Mouse (Mus musculus) liver, postnatal 0 days (tissue): ENCODE results near the gene Bcr. TPM values are rescaled to one million over a fixed set of nuclear protein-coding genes. Genes with fewer than 3 reads are reported as not detected.

Experiments
- ATAC-seq: fragments of 200-750 bp; cut with Nextera tagmentation; 2 replicates; pipeline ENCODE4 v1.8.0; 2017; ENCODE audit warnings: mild to moderate bottlenecking, moderate library complexity
- DNase-seq: peaks from one replicate; pipeline ENCODE4 v3.0.0-alpha.2; 2016
- H3K27ac ChIP-seq: fragments of 300-500 bp; sonication (generic); 2 replicates; pipeline ENCODE4 v1.5.1; 2014; ENCODE audit warnings: antibody characterized with exemption, moderate library complexity, mild to moderate bottlenecking, low read depth
- H3K27me3 ChIP-seq: fragments of 300-500 bp; sonication (generic); 2 replicates; pipeline ENCODE4 v1.6.1; 2014; ENCODE audit warnings: low read length, control low read depth, mixed read lengths; ENCODE audit not compliant: insufficient read depth
- H3K36me3 ChIP-seq: fragments of 300-500 bp; sonication (generic); replicated peaks from 2 replicates; pipeline ENCODE4 v1.6.1; 2014; ENCODE audit warnings: mild to moderate bottlenecking, control low read depth, low read length, moderate library complexity, mixed read lengths; ENCODE audit not compliant: insufficient read depth
- H3K4me1 ChIP-seq: fragments of 300-500 bp; sonication (generic); 2 replicates; pipeline ENCODE4 v1.6.1; 2014; ENCODE audit warnings: antibody characterized with exemption, mild to moderate bottlenecking, control low read depth; ENCODE audit not compliant: insufficient read depth
- H3K4me2 ChIP-seq: fragments of 300-500 bp; sonication (generic); 2 replicates; pipeline ENCODE4 v1.6.1; 2014; ENCODE audit warnings: low read depth, mild to moderate bottlenecking, low read length, moderate library complexity, mixed read lengths
- H3K4me3 ChIP-seq: fragments of 300-500 bp; sonication (generic); 2 replicates; pipeline ENCODE4 v1.5.1; 2014; ENCODE audit warnings: low read depth, low read length
- H3K9ac ChIP-seq: fragments of 300-500 bp; sonication (generic); replicated peaks from 2 replicates; pipeline ENCODE4 v1.6.1; 2014; ENCODE audit warnings: mild to moderate bottlenecking, moderate library complexity
- H3K9me3 ChIP-seq: fragments of 300-500 bp; sonication (generic); 2 replicates; pipeline ENCODE4 v1.6.1; 2016; ENCODE audit warnings: mild to moderate bottlenecking, control low read depth, low read length, mixed read lengths
- CTCF ChIP-seq: sonication (generic); IDR thresholded peaks from 2 replicates; pipeline ENCODE4 v1.5.1; 2016; ENCODE audit warnings: antibody characterized with exemption, low read depth
- EP300 ChIP-seq: IDR thresholded peaks from 2 replicates; pipeline ENCODE4 v1.6.1; 2016; ENCODE audit warnings: antibody characterized with exemption, low read depth, mild to moderate bottlenecking
- WGBS: fragments of 180-500 bp; shearing (Covaris S2); extraction: QIAGEN DNeasy Blood & Tissue Kit; methylation state at CpG from one replicate; pipeline ENCODE4 v1.1.7; 2014; ENCODE audit not compliant: insufficient replicate concordance; 5-methylcytosine and 5-hydroxymethylcytosine counted together
- polyA plus RNA-seq: library from polyadenylated mRNA; unstranded; fragments of >200 nt; fragmentation: Nextera tagmentation; extraction: Ambion mirVana; gene quantifications from 2 replicates; pipeline ENCODE4 v1.2.1, GENCODE M21; 2015

The Bcr gene
- polyA plus RNA-seq, 1 experiment from 2014 or later = 3.4 TPM

DNA sequence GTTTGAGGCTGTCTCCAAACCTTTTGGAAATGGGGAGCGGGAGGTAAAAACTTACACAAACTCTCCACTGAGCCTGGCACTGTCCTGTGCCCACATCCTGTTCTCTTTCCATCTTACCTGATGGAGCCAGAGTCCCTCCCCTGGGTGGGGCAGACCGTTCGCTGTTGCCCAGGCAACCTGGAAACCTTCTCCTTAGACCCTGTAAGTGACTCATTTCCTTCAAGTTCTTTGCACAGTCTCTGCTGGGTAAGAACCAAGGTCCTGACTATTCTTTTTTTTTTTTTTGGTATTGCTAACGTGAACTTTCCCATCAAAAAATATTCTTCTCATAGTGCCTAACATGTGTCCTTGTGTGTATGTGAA is 44.7 kb downstream of the Bcr start:
- Histone ChIP-seq H3K9ac (no peak overlapping the region), H3K27ac (no peak overlapping the region), H3K36me3 (no peaks in the 10 kb centered on the region), H3K4me3 (no peak overlapping the region), H3K9me3 (no peaks in the 10 kb centered on the region), H3K4me2 (no peak overlapping the region), H3K27me3 (no peaks in the 10 kb centered on the region), H3K4me1 (peaks cover 25% of the 10 kb centered on the region)
- TF ChIP-seq EP300 = no peak
- TF ChIP-seq CTCF = no peak
- WGBS = 48% methylated on average over 4 of the region's 4 CpGs
- no peak for ATAC-seq
- no peak for DNase-seq

DNA sequence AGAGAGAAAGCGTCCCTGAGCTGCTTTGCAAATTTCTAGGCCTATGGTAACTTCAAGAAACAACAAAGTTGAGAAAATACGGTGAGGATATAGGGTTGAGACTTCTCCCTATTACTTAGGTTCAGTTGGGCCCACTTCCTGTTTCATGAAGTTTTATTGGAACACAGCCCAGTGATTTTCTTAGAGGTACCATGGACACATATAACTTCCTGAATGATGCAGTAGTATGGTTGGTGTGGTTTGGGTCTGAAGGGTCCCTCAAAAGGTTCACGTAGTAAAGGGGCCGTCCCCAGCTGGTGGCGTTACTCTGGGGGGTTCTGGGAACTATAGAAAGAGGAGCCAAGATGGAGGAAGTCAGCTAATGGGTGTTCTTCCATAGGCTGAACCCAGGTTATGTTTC is 45.3 kb downstream of the Bcr start:
- Histone ChIP-seq H3K4me1 (peaks cover 25% of the 10 kb centered on the region), H3K4me2 (no peak overlapping the region), H3K9me3 (no peaks in the 10 kb centered on the region), H3K27ac (no peak overlapping the region; the same call in 1 of the 2 replicates), H3K27me3 (no peaks in the 10 kb centered on the region), H3K4me3 (no peak overlapping the region), H3K36me3 (no peaks in the 10 kb centered on the region), H3K9ac (no peak overlapping the region)
- TF ChIP-seq EP300 (no peak), CTCF (no peak)
- DNase-seq (no peak), ATAC-seq (no peak)
- 41% methylated on average over 5 of the region's 5 CpGs for WGBS

DNA sequence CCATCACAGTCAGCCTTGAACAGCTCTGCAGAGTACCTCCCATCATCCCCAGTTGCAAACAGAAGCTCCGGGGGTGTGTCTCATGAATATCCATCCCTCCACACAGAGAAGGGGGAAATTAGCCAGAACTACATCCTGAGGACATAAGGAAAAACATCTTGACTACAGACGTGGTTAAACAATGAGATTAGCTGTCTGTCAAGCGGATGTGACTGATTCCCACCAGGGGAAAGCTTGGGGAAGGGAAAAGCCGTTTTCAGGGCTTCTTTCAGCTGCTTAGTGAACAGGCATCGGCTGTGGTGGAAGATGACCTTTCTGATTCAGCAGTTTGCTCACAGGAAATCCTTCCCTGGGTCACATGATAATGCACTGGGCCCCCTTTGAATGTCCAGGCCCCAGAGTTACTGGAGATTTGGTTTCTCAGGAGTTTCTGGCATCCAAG is 46.6 kb downstream of the Bcr start:
- no peak overlapping the region for H3K4me3 ChIP-seq
- no peak overlapping the region for H3K9ac ChIP-seq
- TF ChIP-seq CTCF = no peak
- no peak for TF ChIP-seq EP300
- peaks cover 25% of the 10 kb centered on the region for H3K4me1 ChIP-seq
- H3K36me3 ChIP-seq = no peaks in the 10 kb centered on the region
- DNase-seq = no peak
- 0 out of 2 replicates have a peak overlapping the region, but pooled peaks have one; percentile 6 for H3K27ac ChIP-seq
- H3K4me2 ChIP-seq = no peak overlapping the region
- ATAC-seq = peak; percentile 20; the same call in 1 of the 2 replicates
- H3K27me3 ChIP-seq = no peaks in the 10 kb centered on the region
- no peaks in the 10 kb centered on the region for H3K9me3 ChIP-seq
- 32% methylated on average over 5 of the region's 5 CpGs for WGBS

DNA sequence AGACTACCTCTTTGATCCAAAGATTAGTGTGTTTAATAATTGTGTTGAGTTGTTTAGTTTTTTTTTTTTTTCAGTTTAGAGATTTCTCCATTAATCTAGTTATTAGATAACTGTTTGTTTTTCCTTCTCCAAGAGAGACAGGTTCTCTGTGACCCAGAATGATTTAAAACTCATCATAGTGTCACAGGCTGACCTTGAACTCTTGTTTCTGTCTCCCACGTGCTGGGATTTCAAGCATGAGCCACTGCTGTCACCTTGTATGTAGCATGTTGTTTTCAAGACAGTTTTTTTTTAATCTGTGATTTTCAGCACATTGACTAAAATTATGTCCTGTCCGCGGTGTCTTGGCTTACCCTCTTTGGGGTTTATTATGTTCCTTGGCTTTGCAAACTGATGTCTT is 47.7 kb downstream of the Bcr start:
- H3K4me2 ChIP-seq = no peak overlapping the region
- ATAC-seq = no peak
- peaks cover 25% of the 10 kb centered on the region for H3K4me1 ChIP-seq
- no peaks in the 10 kb centered on the region for H3K27me3 ChIP-seq
- no peak overlapping the region for H3K27ac ChIP-seq
- no peaks in the 10 kb centered on the region for H3K36me3 ChIP-seq
- 67% methylated on average over 3 of the region's 3 CpGs for WGBS
- H3K9me3 ChIP-seq = no peaks in the 10 kb centered on the region
- TF ChIP-seq EP300 = no peak
- TF ChIP-seq CTCF = no peak
- DNase-seq = no peak
- no peak overlapping the region for H3K4me3 ChIP-seq
- no peak overlapping the region for H3K9ac ChIP-seq

DNA sequence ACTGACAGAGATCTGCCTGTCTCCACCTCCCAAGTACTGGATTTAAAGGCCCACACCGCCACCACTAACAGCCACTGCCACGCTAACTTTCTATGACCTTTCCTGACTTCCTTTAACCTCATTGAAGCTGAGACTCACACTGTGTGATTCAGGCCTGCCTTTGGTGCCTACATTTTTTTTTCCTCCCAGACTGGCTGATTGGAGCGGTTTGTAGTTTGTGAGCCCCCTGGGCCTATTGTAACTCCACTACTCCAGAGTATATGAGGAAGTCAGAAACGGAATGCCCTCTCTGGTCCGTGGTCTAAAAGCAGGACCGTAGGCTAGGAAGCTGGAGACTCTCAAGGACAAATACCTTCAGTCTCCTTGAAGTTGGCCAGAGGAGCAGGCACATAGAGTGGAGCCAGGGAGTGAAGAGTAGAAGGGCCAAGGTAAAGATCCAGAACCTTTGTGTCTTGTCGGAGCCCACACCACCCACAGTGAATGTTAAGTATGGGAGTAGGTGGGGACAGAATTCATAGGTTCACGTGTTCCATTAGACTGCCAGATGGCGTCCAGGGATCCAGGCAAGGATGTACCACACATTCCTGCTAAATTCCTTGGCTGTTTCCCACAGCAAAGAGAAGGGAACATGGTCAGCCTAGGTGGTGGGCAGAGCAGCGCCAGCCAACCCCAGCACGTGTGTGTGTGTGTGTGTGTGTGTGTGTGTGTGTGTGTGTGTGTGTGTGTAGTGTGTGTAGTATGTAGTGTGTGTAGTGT is 51.2 kb downstream of the Bcr start:
- TF ChIP-seq EP300 (no peak), CTCF (no peak)

DNA sequence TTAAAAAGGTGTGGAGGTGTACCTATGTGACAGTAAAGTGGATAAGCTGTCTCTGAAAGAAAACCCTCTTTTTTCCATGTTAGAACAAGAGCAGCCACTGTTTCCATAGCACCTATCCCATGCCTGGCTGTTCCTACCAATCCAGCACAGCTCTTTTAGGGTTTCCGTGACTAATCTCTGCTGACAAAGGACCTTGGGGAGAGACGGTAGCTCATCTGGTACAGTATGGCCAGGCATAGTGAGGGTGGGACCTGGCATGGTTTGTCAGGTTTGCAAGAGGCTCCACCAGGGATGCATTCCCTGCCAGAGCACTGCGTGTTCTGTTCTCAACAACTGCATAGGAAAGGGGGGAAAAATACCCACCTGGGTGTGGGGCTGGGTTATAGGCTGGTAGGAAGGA is 52.0 kb downstream of the Bcr start:
- H3K4me2 ChIP-seq = no peak overlapping the region
- DNase-seq (no peak), ATAC-seq (no peak)
- TF ChIP-seq EP300 (no peak), CTCF (no peak)
- no peaks in the 10 kb centered on the region for H3K36me3 ChIP-seq
- 76% methylated on average over 3 of the region's 3 CpGs for WGBS
- no peaks in the 10 kb centered on the region for H3K9me3 ChIP-seq
- H3K27me3 ChIP-seq = no peaks in the 10 kb centered on the region
- H3K4me3 ChIP-seq = no peak overlapping the region
- no peak overlapping the region for H3K9ac ChIP-seq
- H3K4me1 ChIP-seq = no peaks in the 10 kb centered on the region
- no peak overlapping the region for H3K27ac ChIP-seq

More for the DNA sequence above, 51.2 kb downstream of the Bcr start:
- H3K9me3 ChIP-seq = no peaks in the 10 kb centered on the region
- H3K9ac ChIP-seq = no peak overlapping the region
- H3K4me1 ChIP-seq = no peaks in the 10 kb centered on the region
- H3K36me3 ChIP-seq = no peaks in the 10 kb centered on the region
- no peak for DNase-seq
- H3K4me3 ChIP-seq = no peak overlapping the region
- H3K27ac ChIP-seq = no peak overlapping the region
- no peak for ATAC-seq
- no peaks in the 10 kb centered on the region for H3K27me3 ChIP-seq
- H3K4me2 ChIP-seq = no peak overlapping the region
- 74% methylated on average over 11 of the region's 11 CpGs for WGBS

DNA sequence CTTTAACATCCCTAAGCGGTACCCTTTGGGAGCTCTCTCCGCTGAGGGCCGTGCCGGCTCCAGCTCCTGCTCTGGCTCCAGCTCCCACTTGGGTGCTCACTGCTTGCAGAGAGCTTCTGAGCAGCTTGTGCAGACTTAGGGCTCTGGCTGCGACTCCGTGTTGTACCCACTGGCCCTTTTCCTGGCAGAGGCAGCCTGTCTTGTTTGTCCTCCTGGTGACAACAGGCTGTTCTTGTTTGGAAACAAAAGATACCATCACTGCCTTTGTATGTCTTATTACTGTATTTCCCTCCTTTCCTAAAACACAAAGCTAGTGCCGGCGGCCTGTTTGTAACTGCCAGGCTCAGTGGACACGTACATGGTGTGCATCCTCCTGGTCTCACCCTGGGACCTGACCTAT is 53.2 kb downstream of the Bcr start:
- no peaks in the 10 kb centered on the region for H3K27me3 ChIP-seq
- H3K9ac ChIP-seq = no peak overlapping the region
- no peaks in the 10 kb centered on the region for H3K9me3 ChIP-seq
- WGBS = 85% methylated on average over 9 of the region's 9 CpGs
- no peak overlapping the region for H3K27ac ChIP-seq
- no peak for TF ChIP-seq CTCF
- TF ChIP-seq EP300 = no peak
- H3K4me1 ChIP-seq = no peaks in the 10 kb centered on the region
- DNase-seq (no peak), ATAC-seq (no peak)
- H3K4me2 ChIP-seq = no peak overlapping the region
- no peaks in the 10 kb centered on the region for H3K36me3 ChIP-seq
- no peak overlapping the region for H3K4me3 ChIP-seq
